Mouse (Mus musculus) retina, postnatal 7 days (tissue): ENCODE results near the gene Kcnk6.

Experiments
- DNase-seq: peaks from one replicate; pipeline ENCODE4 v3.0.0-alpha.2; 2012; ENCODE audit warnings: low read depth, low spot score

The Kcnk6 gene

GRCm38 (mm10) chr7:29232247-29233013 is at the start of gene Kcnk6:
Gene Kcnk6, minus strand, starts transcription at chr7:29232515.
- no peak for DNase-seq

GRCm38 (mm10) chr7:29281201-29282073 is 49.1 kb upstream of the Kcnk6 start, which contains the start of gene Spint2:
Gene Spint2, minus strand, starts transcription at chr7:29281912.
- peak; percentile 58 for DNase-seq

- no peak for DNase-seq
Observed at GRCm38 (mm10) chr7:29280801-29281200, 48.5 kb upstream of the Kcnk6 start.

- no peak for DNase-seq
Observed at GRCm38 (mm10) chr7:29279924-29280323, 47.6 kb upstream of the Kcnk6 start.

DNA sequence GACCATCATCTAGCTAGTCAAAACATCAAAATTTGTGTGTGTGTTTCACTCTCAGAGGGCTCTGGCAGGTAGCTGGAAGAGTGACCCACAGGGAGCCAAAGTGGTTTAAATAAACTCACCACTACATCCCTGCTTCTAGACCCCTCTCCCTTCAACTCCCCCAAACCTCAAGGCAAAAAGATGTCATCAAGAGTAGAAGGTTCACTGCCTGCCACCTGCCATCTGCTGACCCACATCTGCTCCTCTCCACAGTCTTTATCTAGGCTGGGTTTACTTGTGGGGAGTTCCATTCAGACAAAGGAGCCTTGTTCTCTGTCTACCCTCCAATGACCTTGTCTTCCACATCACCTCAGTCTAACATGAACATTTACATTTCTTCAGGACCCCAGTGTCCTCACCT is 46.9 kb upstream of the Kcnk6 start:
- DNase-seq = no peak

GRCm38 (mm10) chr7:29277510-29277909 is 45.2 kb upstream of the Kcnk6 start:
- DNase-seq = no peak

- DNase-seq = no peak
Observed at GRCm38 (mm10) chr7:29276715-29277114, 44.4 kb upstream of the Kcnk6 start.

- DNase-seq = no peak
Observed at GRCm38 (mm10) chr7:29271687-29272465, 39.6 kb upstream of the Kcnk6 start.

DNA sequence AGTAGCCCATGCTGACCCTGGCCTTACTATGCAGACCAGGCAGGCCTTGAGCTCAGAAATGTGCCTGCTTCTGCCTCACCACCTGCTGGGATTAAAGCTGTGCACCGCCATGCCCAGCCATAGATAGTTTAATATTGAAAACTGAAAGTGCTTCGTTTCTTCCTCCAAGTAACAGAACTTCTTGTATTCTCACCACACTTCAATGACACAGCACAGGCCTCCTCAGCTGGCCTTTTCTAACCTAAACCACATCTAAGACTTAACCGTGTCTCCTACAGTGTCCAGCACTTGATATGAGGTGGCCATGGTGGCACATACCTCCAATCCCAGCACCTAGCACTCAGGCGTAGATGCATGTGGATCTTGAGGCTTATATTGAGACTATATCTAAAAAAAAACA is 38.1 kb upstream of the Kcnk6 start:
- DNase-seq = no peak

- DNase-seq = no peak
Observed at GRCm38 (mm10) chr7:29266931-29267330, 34.6 kb upstream of the Kcnk6 start.

DNA sequence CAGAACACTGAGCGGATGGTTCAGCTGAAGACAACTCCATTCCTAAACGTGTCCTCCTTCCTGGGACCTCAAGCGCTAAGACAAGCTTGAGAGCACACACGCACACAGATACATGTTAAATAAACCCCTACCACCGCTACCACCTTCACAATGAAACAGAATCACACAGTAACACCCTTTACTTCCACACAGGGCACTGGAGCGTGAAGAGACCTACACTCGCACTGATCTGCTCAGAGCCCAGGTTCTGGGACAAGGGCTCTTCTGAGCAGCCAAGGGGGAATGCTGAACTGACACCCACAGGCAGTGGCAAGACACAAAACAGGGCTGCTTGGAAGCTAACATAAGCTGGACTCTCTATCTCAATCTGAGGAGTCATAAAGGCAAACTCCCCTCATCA is 33.3 kb upstream of the Kcnk6 start:
- no peak for DNase-seq

DNA sequence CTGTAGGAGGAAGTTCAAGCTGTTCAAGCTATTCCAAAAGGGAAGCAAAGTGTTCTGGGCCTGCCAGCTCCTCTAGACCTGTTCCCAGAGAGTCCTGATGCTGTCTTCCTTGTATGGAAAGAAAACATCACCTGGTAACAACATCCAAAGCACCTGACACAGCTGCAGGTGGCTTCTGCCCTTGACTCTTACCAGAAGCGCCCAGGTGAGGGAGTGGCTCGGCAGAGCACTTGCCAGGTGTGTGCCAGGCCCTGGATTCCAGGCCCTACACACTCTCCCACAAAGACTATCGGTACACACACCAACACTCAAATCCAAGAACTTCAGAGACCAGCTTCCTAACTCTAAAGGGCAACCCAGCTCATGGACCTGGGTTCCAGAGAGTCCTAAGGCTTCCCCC is 31.5 kb upstream of the Kcnk6 start:
- DNase-seq = no peak

- no peak for DNase-seq
Observed at GRCm38 (mm10) chr7:29262151-29262550, 29.8 kb upstream of the Kcnk6 start.

DNA sequence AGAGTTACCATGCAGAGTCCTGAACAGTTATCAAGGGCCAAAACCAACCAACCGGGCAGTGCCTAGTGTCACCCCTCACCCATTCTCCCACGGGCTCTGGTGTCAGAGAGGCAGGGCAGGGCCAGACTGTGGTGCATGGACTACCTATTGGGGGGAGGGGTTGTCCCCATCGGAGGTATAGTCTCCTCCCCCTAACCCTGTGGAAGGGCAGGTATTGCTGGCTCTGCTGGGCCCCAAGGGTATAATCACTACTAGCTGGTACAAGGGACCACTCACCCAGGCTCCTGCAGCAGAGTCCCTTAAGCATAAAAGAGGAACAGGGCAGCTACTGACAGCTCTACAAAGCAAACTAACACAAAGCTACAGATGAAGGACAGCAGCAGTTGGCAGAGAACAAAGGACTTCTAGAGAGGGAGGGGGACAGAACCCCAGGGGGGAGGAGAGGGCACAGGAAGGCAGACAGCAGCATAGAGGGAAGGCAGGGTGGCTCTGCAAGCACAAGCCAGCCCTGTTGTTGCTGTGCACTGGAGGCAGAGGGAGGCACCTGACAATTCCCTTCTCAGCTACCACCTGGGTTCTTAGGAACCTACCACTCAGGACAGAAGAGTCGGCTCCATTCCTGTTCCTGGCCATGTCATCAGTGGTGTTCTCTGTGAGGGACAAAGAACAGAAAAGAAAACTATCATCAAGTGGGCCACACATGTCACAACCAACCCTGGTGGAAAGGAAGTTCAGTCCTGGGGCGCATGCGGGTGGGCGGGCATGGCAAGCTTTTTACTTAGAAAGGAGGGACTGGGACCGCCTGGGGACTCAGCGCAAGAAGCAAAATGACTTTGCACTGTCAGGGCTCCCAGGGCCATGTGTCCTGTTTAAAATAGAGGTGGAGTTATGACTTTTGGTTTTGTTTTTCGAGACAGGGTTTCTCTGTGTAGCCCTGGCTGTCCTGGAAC is 27.7 kb upstream of the Kcnk6 start:
- no peak for DNase-seq

DNA sequence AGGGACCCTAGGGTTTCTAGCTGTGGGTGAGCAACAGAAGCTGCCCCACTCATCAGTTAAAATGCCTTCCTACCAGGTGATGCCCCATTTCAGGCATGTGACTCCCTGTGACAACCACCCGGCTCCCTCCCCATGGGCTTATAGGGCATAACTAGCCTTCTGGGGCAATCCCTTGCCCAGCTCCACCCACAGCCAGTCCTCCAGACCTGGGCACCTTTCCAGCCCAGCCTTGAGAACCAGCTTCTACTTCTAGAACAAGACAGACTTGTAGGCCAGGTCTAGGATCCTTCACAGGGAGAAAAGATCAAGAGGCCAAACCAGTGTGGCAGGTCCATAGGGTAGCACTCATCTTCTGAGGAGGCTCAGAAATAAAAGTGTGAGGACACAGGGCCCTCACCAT is 25.1 kb upstream of the Kcnk6 start:
- DNase-seq = no peak

DNA sequence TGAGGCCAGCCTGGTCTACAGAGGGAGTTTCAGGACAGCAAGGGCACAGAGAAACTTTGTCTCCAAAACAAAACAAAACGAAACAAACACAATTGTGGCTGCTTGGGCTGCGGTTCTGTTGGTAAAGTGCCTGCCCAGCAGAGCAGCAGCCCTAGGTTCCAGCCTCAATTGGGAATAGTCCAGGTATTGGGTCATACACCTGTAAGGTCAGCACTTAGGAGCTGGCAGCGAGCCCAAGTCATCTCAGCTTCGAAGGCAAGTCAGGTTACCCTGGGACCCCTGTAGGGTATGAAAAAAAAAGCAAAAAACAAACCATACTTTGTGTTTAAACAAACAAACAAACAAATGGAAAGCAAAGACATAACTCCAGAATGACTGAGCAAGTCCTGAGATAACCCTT is 23.6 kb upstream of the Kcnk6 start:
- no peak for DNase-seq

GRCm38 (mm10) chr7:29253842-29254241 is 21.5 kb upstream of the Kcnk6 start:
- no peak for DNase-seq

DNA sequence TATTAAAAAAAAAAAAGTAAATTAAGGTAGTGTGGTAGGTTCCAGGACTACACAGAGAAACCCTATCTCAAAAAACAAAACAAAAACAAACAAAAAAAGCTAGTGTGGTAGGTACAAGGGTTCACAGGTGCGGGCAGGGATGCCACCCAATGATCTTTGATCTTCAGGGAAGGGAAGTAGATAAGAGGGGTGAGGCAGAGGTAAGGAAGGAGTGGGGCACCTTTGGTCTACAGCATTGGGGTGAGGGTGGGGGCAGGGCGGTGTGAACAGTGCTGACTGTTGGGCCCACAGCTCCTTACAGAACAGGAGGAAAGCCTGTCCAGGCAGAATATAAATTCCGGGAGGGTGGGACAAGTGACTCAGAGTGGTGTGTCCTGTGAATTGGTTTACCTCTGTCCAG is 18.9 kb upstream of the Kcnk6 start:
- DNase-seq = no peak

DNA sequence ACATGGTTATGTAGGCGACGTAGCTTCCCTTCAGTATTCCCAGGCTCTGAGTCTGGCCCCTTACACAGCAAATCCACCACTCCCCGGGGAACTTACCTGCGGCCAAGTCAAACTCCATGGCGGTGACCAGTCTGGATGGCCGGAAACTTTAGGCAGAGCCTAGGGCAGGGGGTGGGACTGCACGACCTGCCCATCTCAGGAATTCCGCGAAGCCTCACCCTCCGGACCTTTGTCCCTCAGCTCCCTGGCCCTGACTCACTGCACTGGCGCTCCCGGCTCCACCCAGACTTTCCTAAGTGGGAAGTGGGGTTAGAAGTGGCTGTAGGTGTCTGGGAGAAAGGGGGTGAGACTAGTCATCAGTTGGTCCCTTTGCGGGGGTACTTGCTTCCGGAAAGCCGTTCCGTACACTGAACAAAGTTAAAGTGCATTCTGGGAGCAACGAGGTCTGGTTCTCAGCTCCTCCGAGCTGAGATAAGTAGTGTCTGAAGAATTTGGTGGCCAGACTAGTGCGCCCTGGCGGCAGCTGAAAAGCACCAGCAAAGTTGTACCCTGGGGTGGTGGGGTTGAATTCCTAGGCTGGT is 16.0 kb upstream of the Kcnk6 start, which contains the start of gene 2200002D01Rik:
TSS of gene 2200002D01Rik (minus strand) at position 206 of the 581 bp plus-strand sequence.
- DNase-seq = no peak

DNA sequence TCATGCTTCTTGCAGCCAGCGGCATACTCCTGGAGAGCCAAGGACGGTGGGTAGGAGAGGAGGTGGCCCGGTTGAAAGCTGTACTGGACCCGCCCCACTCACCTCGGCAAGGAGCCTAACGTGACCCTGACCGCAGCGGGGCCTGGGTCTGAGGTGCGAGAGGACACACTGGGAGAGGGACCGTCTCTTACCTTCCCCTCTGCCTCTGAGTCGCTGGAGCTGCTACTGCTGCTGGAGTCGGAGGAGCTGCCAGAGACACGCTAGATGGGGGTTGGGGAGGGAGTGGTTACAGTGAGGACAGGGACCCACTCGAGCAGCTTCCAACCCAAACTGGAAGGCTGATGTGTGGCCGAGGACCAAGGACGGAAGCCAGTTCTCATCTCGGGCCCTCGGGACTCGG is 15.4 kb upstream of the Kcnk6 start:
- no peak for DNase-seq
